Mouse (Mus musculus) lung, embryonic 15.5 days (tissue): ENCODE measurements around the gene Wdr82. TPM values are rescaled to one million over a fixed set of nuclear protein-coding genes. Genes with fewer than 3 reads are reported as not detected.

Experiments
- ATAC-seq: fragments of 200-750 bp; cut with Nextera tagmentation; 2 replicates; pipeline ENCODE4 v1.8.0; 2017; ENCODE audit warnings: moderate number of reproducible peaks, borderline replicate concordance; ENCODE audit not compliant: low FRiP score, low TSS enrichment; ENCODE audit errors: extremely low read depth
- H3K27ac ChIP-seq: fragments of 300-500 bp; sonication (generic); 2 replicates; pipeline ENCODE4 v1.5.1; 2015; ENCODE audit warnings: moderate library complexity, mild to moderate bottlenecking, inconsistent platforms
- H3K27me3 ChIP-seq: fragments of 300-500 bp; sonication (generic); 2 replicates; pipeline ENCODE4 v1.6.1; 2015; ENCODE audit warnings: inconsistent platforms
- H3K36me3 ChIP-seq: fragments of 300-500 bp; sonication (generic); 2 replicates; pipeline ENCODE4 v1.6.1; 2015; ENCODE audit warnings: inconsistent platforms
- H3K4me1 ChIP-seq: fragments of 300-500 bp; sonication (generic); 2 replicates; pipeline ENCODE4 v1.6.1; 2015; ENCODE audit warnings: inconsistent platforms
- H3K4me2 ChIP-seq: fragments of 300-500 bp; sonication (generic); 2 replicates; pipeline ENCODE4 v1.6.1; 2015; ENCODE audit warnings: inconsistent platforms, mild to moderate bottlenecking, moderate library complexity
- H3K4me3 ChIP-seq: fragments of 300-500 bp; sonication (generic); 2 replicates; pipeline ENCODE4 v1.5.1; 2015; ENCODE audit warnings: mild to moderate bottlenecking, inconsistent platforms
- H3K9ac ChIP-seq: fragments of 300-500 bp; sonication (generic); 2 replicates; pipeline ENCODE4 v1.6.1; 2015; ENCODE audit warnings: inconsistent platforms
- H3K9me3 ChIP-seq: fragments of 300-500 bp; sonication (generic); 2 replicates; pipeline ENCODE4 v1.6.1; 2016; ENCODE audit warnings: inconsistent platforms
- WGBS: fragments of 180-500 bp; shearing (Covaris S2); methylation state at CpG from one replicate; pipeline ENCODE4 v1.1.7; 2015; 5-methylcytosine and 5-hydroxymethylcytosine counted together
- polyA plus RNA-seq: library from polyadenylated mRNA; unstranded; fragments of >200 nt; fragmentation: Nextera tagmentation; extraction: Ambion mirVana; gene quantifications from 2 replicates; pipeline ENCODE4 v1.2.1, GENCODE M21; 2015

The Wdr82 gene
- polyA plus RNA-seq, 1 experiment from 2014 or later = 22.3 TPM

DNA sequence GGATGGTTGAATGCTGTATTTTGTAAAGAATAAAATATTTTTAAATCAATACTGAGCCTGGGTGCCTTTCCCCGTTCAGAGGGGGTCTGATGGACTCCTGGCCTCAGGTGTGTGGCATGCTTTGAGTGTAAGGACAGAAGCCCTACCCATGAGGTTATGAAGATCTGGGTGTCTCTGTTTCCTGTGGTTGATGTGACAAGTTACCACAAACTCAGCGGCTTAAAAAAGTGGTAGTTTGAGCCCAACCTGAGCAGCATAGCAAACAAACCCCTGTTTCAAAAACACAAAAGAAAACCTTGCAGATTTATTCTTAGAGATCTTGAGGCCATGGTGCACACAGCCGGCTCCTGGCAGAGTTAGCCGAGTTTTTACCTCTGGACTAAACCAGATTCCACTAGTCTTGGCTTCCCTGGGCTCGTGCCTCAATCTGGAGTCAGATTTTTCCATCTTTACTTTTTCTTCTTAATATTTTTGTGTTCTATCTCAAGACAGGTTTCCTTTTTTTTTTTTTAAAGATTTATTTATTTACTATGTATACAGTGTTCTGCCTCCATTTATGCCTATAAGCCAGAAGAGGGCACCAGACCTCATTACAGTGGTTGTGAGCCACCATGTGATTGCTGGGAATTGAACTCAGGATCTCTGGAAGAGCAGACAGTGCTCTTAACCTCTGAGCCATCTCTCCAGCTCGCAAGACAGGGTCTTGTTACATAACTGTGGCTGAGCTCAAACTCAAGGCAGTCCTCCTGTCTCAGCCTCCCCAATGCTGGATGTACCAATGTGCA, 44.8 kb downstream of the Wdr82 start:
- Histone ChIP-seq H3K4me1 (peaks cover 10% of the 10 kb centered on the region), H3K27ac (no peak overlapping the region), H3K27me3 (no peaks in the 10 kb centered on the region), H3K36me3 (peaks cover 33% of the 10 kb centered on the region), H3K9me3 (no peaks in the 10 kb centered on the region), H3K9ac (no peak overlapping the region), H3K4me3 (no peak overlapping the region), H3K4me2 (no peak overlapping the region)
- ATAC-seq = no peak
- 80% methylated on average over 6 of the region's 6 CpGs for WGBS

DNA sequence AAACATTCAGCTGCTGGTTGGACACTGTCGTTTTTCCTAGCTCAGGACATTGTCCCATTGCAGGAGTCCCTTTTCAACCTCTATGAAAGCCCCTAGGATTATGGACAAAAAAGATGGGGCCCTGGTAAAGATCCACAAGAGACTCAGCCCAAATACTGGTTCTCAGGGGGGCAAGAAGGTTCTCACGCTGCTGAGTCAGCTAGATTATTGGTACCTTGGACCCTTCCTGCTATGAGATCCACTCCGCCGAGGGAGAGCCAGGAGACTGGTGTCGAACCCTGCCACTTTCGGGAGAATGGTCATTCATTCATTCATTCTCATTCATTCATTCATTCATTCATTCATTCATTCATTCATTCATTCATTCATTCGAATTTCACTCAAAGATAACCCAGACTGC, 46.2 kb downstream of the Wdr82 start:
- 80% methylated on average over 7 of the region's 7 CpGs for WGBS
- Histone ChIP-seq H3K9ac (no peak overlapping the region), H3K27me3 (no peaks in the 10 kb centered on the region), H3K4me3 (no peak overlapping the region), H3K9me3 (no peaks in the 10 kb centered on the region), H3K4me1 (peaks cover 5% of the 10 kb centered on the region), H3K36me3 (peaks cover 33% of the 10 kb centered on the region), H3K27ac (no peak overlapping the region), H3K4me2 (no peak overlapping the region)
- ATAC-seq = no peak

DNA sequence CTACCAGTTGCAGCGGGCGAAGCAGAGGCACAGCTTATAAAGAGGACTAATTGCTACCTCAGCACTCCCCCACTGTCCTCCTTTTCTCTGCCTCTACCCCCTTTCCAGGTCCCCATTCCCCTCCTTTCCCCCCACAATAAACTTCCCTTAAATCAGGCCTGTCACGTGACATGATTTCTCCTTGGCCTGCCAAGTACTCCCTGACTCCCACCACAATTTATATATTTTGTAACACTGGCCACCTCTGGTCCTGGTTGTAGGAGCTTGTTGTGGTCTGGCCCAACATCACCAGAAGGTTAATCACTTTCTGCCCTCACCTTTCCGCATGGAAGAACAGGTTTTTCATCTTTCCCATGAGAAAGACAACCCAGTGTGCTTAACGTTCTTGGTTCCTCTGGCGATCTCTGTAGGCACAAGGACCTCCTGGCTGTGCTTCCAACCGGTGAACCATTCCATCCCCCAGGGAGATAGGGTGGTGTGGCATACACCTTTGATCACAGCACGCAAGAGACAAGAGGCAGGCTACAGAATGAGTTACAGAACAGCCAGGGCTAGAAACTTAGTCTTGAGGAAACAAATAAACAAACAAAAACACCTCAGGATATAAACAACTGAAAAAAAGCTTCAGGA, 50.3 kb downstream of the Wdr82 start:
- Histone ChIP-seq H3K27me3 (0 out of 2 replicates have a peak, but pooled peaks cover 6% of the 10 kb centered on the region), H3K4me2 (no peak overlapping the region), H3K36me3 (no peaks in the 10 kb centered on the region), H3K4me3 (no peak overlapping the region), H3K27ac (no peak overlapping the region), H3K9me3 (no peaks in the 10 kb centered on the region), H3K4me1 (peaks cover 4% of the 10 kb centered on the region), H3K9ac (no peak overlapping the region)
- 53% methylated on average over 8 of the region's 8 CpGs for WGBS
- no peak for ATAC-seq

DNA sequence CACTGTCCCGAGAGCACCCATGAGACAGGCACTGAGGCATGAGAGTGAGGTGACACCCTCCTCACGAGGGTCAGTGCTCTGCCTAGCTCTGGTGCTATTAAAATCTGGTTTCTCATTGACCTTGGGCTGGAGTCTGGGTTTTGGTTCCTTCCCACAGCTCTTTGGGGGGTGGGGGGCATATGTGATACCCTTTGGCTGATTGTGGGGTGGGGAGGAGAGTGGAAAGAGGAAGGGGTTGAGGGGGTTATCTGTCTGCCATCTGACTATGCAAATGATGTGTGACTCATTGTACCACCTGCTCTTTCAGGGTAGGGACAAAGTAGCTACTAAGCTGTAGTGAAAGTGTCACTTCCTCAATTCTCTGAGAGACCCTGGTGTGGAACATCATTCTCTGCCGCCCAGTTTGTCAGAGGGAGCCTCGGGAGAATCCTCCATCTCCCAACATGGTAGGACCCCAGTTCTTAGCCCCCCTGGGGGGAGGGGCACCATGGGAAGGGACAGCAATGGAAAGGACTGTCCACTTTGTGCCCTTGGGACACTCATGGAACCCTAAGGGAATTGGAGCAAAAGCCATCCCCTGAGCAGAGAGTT, 51.6 kb downstream of the Wdr82 start, which contains the start of gene Tlr9:
Gene Tlr9, plus strand, starts transcription at position 338 of the 591 bp plus-strand sequence.
- H3K36me3 ChIP-seq = no peaks in the 10 kb centered on the region
- H3K27me3 ChIP-seq = 0 out of 2 replicates have a peak, but pooled peaks cover 6% of the 10 kb centered on the region
- 59% methylated on average over 4 of the region's 4 CpGs for WGBS
- no peak within 1 kb of the TSS for H3K9ac ChIP-seq
- ATAC-seq = no peak
- H3K4me2 ChIP-seq = no peak within 1 kb of the TSS
- H3K9me3 ChIP-seq = no peaks in the 10 kb centered on the region
- H3K4me1 ChIP-seq = peaks cover 9% of the 10 kb centered on the region
- H3K27ac ChIP-seq = no peak within 1 kb of the TSS
- H3K4me3 ChIP-seq = no peak within 1 kb of the TSS

DNA sequence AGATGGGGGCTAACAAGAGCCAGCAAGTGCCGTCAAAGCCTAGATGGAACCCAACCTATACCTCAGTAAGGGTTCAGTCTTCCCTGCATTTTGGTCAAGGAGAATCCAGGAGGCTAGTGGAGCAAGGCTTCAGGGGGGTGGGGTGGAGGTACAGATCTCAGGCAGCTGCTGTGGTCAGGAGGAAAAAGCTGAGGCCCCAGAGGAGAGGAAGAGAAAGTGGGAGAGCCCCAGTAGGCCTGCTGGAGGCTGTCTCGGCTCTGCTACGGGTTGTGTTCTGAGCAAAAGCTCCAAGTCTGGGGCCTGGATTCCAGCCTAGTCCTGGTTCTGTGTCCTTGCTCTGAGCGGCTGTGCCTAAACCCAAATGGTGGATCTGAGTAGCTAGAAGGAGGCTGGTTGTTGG, 52.3 kb downstream of the Wdr82 start:
- H3K27me3 ChIP-seq = 0 out of 2 replicates have a peak, but pooled peaks cover 6% of the 10 kb centered on the region
- no peak overlapping the region for H3K27ac ChIP-seq
- H3K9me3 ChIP-seq = no peaks in the 10 kb centered on the region
- no peak overlapping the region for H3K4me3 ChIP-seq
- H3K4me1 ChIP-seq = peaks cover 16% of the 10 kb centered on the region
- no peaks in the 10 kb centered on the region for H3K36me3 ChIP-seq
- ATAC-seq = no peak
- H3K9ac ChIP-seq = no peak overlapping the region
- H3K4me2 ChIP-seq = no peak overlapping the region
- 73% methylated on average over 4 of the region's 4 CpGs for WGBS

DNA sequence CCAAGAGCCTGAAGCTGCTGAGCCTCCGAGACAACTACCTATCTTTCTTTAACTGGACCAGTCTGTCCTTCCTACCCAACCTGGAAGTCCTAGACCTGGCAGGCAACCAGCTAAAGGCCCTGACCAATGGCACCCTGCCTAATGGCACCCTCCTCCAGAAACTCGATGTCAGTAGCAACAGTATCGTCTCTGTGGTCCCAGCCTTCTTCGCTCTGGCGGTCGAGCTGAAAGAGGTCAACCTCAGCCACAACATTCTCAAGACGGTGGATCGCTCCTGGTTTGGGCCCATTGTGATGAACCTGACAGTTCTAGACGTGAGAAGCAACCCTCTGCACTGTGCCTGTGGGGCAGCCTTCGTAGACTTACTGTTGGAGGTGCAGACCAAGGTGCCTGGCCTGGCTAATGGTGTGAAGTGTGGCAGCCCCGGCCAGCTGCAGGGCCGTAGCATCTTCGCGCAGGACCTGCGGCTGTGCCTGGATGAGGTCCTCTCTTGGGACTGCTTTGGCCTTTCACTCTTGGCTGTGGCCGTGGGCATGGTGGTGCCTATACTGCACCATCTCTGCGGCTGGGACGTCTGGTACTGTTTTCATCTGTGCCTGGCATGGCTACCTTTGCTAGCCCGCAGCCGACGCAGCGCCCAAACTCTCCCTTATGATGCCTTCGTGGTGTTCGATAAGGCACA, 54.9 kb downstream of the Wdr82 start:
- Histone ChIP-seq H3K9me3 (no peaks in the 10 kb centered on the region), H3K4me3 (peak overlapping the region; percentile 37), H3K27me3 (0 out of 2 replicates have a peak, but pooled peaks cover 6% of the 10 kb centered on the region), H3K27ac (no peak overlapping the region), H3K4me1 (peaks cover 17% of the 10 kb centered on the region), H3K4me2 (peak overlapping the region; percentile 78), H3K9ac (peak overlapping the region; percentile 46), H3K36me3 (no peaks in the 10 kb centered on the region)
- no peak for ATAC-seq
- 54% methylated on average over 24 of the region's 24 CpGs for WGBS

DNA sequence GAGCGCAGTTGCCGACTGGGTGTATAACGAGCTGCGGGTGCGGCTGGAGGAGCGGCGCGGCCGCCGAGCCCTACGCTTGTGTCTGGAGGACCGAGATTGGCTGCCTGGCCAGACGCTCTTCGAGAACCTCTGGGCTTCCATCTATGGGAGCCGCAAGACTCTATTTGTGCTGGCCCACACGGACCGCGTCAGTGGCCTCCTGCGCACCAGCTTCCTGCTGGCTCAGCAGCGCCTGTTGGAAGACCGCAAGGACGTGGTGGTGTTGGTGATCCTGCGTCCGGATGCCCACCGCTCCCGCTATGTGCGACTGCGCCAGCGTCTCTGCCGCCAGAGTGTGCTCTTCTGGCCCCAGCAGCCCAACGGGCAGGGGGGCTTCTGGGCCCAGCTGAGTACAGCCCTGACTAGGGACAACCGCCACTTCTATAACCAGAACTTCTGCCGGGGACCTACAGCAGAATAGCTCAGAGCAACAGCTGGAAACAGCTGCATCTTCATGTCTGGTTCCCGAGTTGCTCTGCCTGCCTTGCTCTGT, 55.5 kb downstream of the Wdr82 start:
- WGBS = 3% methylated on average over 34 of the region's 34 CpGs
- no peaks in the 10 kb centered on the region for H3K9me3 ChIP-seq
- peak; percentile 79 for ATAC-seq
- H3K4me2 ChIP-seq = peak overlapping the region; percentile 78
- peak overlapping the region; percentile 46 for H3K9ac ChIP-seq
- H3K36me3 ChIP-seq = no peaks in the 10 kb centered on the region
- 0 out of 2 replicates have a peak, but pooled peaks cover 6% of the 10 kb centered on the region for H3K27me3 ChIP-seq
- H3K4me3 ChIP-seq = peak overlapping the region; percentile 37
- peaks cover 17% of the 10 kb centered on the region for H3K4me1 ChIP-seq
- H3K27ac ChIP-seq = peak overlapping the region; percentile 49; the same call in 1 of the 2 replicates

DNA sequence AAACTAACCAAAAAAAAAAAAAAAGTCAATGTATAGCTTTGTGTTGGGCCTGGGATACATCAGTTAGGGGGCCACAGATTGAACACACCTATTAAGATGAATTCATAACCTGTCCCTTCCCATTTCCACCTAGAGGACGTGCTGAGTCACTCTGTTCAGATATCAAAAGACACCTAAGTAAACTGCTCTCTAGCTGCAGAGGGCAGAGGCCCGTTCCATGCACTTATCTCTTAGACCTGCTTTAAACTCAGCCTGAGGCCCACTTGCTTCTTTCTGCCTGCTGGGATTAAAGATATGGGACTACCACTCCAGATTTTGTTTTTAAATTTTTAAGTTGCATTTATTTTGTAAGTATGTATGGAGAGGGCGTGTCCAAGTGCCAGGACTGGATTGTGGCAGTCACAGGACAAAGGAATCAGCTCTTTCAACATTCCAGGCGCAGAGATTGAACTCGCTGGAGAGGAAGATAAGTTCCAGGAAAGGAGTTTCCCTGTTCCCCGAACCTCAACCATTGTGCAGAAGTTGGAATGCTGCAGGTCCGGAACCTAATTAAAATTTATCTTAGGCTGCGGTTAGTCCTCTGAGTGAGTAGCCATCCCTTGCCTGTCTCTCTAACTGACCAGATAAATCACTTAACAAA, 57.2 kb downstream of the Wdr82 start:
- WGBS = 44% methylated on average over 8 of the region's 8 CpGs

DNA sequence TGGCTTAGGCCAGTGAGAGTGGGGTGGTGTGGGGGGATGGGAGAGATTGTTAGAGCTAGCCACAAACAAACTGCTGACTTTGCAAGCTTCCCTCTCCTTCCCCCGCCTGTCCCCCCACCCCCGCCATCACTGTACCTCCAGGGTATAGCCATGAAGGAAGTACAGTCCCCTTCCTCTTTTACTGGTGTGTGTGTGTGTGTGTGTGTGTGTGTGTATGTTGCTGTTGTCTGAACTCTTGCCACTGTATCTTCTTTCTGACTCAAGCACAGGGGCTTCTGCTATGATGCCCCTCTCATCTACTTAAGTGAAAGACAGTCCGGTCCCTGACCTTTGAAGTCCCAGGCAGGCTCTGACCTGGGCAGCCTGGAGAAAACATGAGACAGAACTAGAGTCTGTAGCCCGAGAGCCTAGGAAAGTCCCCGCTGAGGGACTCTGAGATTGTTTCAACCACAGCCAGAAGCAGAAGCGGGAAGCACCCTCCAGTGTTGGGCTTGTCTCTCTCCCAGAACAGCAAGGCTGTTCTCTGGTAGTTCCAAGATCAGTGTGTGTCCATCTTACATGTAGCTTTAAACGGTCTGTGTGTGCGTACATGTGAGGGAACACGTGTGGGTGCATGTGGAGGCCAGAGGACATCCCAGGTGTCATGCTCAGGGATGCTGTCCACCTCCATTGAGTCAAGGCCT, 59.5 kb downstream of the Wdr82 start:
- Histone ChIP-seq H3K4me2 (no peak overlapping the region), H3K36me3 (peaks cover 31% of the 10 kb centered on the region), H3K9ac (no peak overlapping the region), H3K4me3 (no peak overlapping the region), H3K4me1 (peaks cover 17% of the 10 kb centered on the region), H3K27ac (no peak overlapping the region), H3K9me3 (no peaks in the 10 kb centered on the region), H3K27me3 (0 out of 2 replicates have a peak, but pooled peaks cover 6% of the 10 kb centered on the region)
- WGBS = 76% methylated on average over 8 of the region's 9 CpGs
- ATAC-seq = no peak

More for the DNA sequence above, 57.2 kb downstream of the Wdr82 start:
- no peak overlapping the region for H3K4me2 ChIP-seq
- H3K4me3 ChIP-seq = no peak overlapping the region
- peaks cover 8% of the 10 kb centered on the region for H3K36me3 ChIP-seq
- H3K9ac ChIP-seq = no peak overlapping the region
- H3K27me3 ChIP-seq = 0 out of 2 replicates have a peak, but pooled peaks cover 6% of the 10 kb centered on the region
- no peak for ATAC-seq
- H3K4me1 ChIP-seq = peaks cover 17% of the 10 kb centered on the region
- H3K9me3 ChIP-seq = no peaks in the 10 kb centered on the region
- 0 out of 2 replicates have a peak overlapping the region, but pooled peaks have one; percentile 15 for H3K27ac ChIP-seq

DNA sequence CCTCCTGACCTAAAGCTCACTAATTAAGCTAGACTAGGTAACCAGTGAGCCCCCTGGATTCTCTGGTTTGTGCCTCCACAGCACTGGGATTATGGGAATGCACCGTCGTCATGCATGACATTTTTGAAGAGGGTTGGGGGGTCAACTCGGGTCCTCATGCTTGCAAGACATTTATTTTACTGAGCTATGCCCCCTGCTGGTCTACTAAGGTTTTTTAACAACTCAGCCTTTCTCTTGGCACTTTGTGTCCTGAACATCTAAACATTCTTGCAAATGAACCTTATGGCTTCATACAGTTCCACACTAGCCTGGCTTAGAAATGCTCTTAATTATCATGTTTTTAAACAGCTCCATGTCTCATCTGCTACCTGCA, 60.0 kb downstream of the Wdr82 start:
- Histone ChIP-seq H3K4me3 (no peak overlapping the region), H3K36me3 (peaks cover 36% of the 10 kb centered on the region), H3K4me2 (no peak overlapping the region), H3K27me3 (0 out of 2 replicates have a peak, but pooled peaks cover 1% of the 10 kb centered on the region), H3K4me1 (peaks cover 16% of the 10 kb centered on the region), H3K9ac (no peak overlapping the region), H3K9me3 (no peaks in the 10 kb centered on the region), H3K27ac (no peak overlapping the region)
- WGBS = 42% methylated on average over 3 of the region's 3 CpGs
- ATAC-seq = no peak
